Mouse (Mus musculus): ENCODE data around the gene Ensa. TPM values are rescaled to one million over a fixed set of nuclear protein-coding genes. Genes with fewer than 3 reads are reported as not detected.
A peak's percentile ranks its signal among the peaks of the same experiment; 100 is the strongest.
"Not testable (repeated sequence)": the region's sequence is repeated elsewhere in the genome, so short reads cannot be mapped to it uniquely, and the experiment has no call there.

Ensa gene
- polyA plus RNA-seq, 1 experiment from 2014 or later = 97.2 TPM

- Histone ChIP-seq H3K36me3 (ENCODE audit: control insufficient read depth, insufficient read depth, low read length) (peaks cover 58% of the 10 kb centered on the region), H3K9ac (ENCODE audit: low read length) (no peak overlapping the region), H3K4me2 (ENCODE audit: low read length) (no peak overlapping the region), H3K4me1 (ENCODE audit: control insufficient read depth, insufficient read depth, low read length) (peaks cover 31% of the 10 kb centered on the region), H3K4me3 (ENCODE audit: low read depth, low read length) (no peak overlapping the region), H3K27ac (ENCODE audit: low read depth, low read length) (no peak overlapping the region), H3K27me3 (replicated peaks; ENCODE audit: control insufficient read depth, insufficient read depth, low read length) (no peaks in the 10 kb centered on the region), H3K9me3 (replicated peaks; ENCODE audit: control insufficient read depth, low read length) (no peaks in the 10 kb centered on the region)
- WGBS = 93% methylated on average over 3 of the region's 3 CpGs
- no peak for DNase-seq (ENCODE audit: low spot score)
- ATAC-seq = no peak
Observed at GRCm38 (mm10) chr3:95663969-95664608, 39.3 kb downstream of the Ensa start.

GRCm38 (mm10) chr3:95664940-95665352 lies 40.2 kb downstream of the Ensa start:
- H3K36me3 ChIP-seq (ENCODE audit: control insufficient read depth, insufficient read depth, low read length) = peaks cover 62% of the 10 kb centered on the region
- WGBS = 89% methylated on average over 4 of the region's 4 CpGs

GRCm38 (mm10) chr3:95666124-95666844 lies 41.5 kb downstream of the Ensa start:
- peaks cover 21% of the 10 kb centered on the region for H3K4me1 ChIP-seq (ENCODE audit: control insufficient read depth, insufficient read depth, low read length)
- ATAC-seq = no peak
- 87% methylated on average over 6 of the region's 6 CpGs for WGBS

More at GRCm38 (mm10) chr3:95664940-95665352, 40.2 kb downstream of the Ensa start:
- Histone ChIP-seq H3K4me3 (ENCODE audit: low read depth, low read length) (no peak overlapping the region), H3K9ac (ENCODE audit: low read length) (no peak overlapping the region), H3K4me2 (ENCODE audit: low read length) (no peak overlapping the region), H3K27ac (ENCODE audit: low read depth, low read length) (no peak overlapping the region), H3K9me3 (replicated peaks; ENCODE audit: control insufficient read depth, low read length) (no peaks in the 10 kb centered on the region), H3K27me3 (replicated peaks; ENCODE audit: control insufficient read depth, insufficient read depth, low read length) (no peaks in the 10 kb centered on the region), H3K4me1 (ENCODE audit: control insufficient read depth, insufficient read depth, low read length) (peaks cover 31% of the 10 kb centered on the region)
- DNase-seq (ENCODE audit: low spot score) (no peak), ATAC-seq (no peak)

GRCm38 (mm10) chr3:95667521-95667920 lies 42.7 kb downstream of the Ensa start:
- Histone ChIP-seq H3K4me3 (ENCODE audit: low read depth, low read length) (no peak overlapping the region), H3K4me2 (ENCODE audit: low read length) (peak overlapping the region; percentile 25; the same call in 1 of the 2 replicates), H3K9ac (ENCODE audit: low read length) (peak overlapping the region; percentile 37; the same call in 1 of the 2 replicates), H3K27me3 (replicated peaks; ENCODE audit: control insufficient read depth, insufficient read depth, low read length) (no peaks in the 10 kb centered on the region), H3K36me3 (ENCODE audit: control insufficient read depth, insufficient read depth, low read length) (peaks cover 40% of the 10 kb centered on the region), H3K27ac (ENCODE audit: low read depth, low read length) (peak overlapping the region; percentile 77), H3K4me1 (ENCODE audit: control insufficient read depth, insufficient read depth, low read length) (peaks cover 12% of the 10 kb centered on the region; the same call in 1 of the 2 replicates), H3K9me3 (replicated peaks; ENCODE audit: control insufficient read depth, low read length) (no peaks in the 10 kb centered on the region)
- peak; percentile 43 for ATAC-seq
- DNase-seq (ENCODE audit: low spot score) = no peak
- WGBS = 34% methylated on average over 4 of the region's 4 CpGs

More at GRCm38 (mm10) chr3:95666124-95666844, 41.5 kb downstream of the Ensa start:
- Histone ChIP-seq H3K4me2 (ENCODE audit: low read length) (no peak overlapping the region), H3K9ac (ENCODE audit: low read length) (no peak overlapping the region), H3K4me3 (ENCODE audit: low read depth, low read length) (no peak overlapping the region), H3K9me3 (replicated peaks; ENCODE audit: control insufficient read depth, low read length) (no peaks in the 10 kb centered on the region), H3K36me3 (ENCODE audit: control insufficient read depth, insufficient read depth, low read length) (peaks cover 49% of the 10 kb centered on the region), H3K27me3 (replicated peaks; ENCODE audit: control insufficient read depth, insufficient read depth, low read length) (no peaks in the 10 kb centered on the region), H3K27ac (ENCODE audit: low read depth, low read length) (no peak overlapping the region)
- DNase-seq (ENCODE audit: low spot score) = no peak

- Histone ChIP-seq H3K27me3 (replicated peaks; ENCODE audit: control insufficient read depth, insufficient read depth, low read length) (no peaks in the 10 kb centered on the region), H3K9ac (ENCODE audit: low read length) (peak overlapping the region; percentile 37; the same call in 1 of the 2 replicates), H3K4me3 (ENCODE audit: low read depth, low read length) (no peak overlapping the region), H3K4me2 (ENCODE audit: low read length) (peak overlapping the region; percentile 25; the same call in 1 of the 2 replicates), H3K9me3 (replicated peaks; ENCODE audit: control insufficient read depth, low read length) (no peaks in the 10 kb centered on the region), H3K27ac (ENCODE audit: low read depth, low read length) (peak overlapping the region; percentile 77), H3K36me3 (ENCODE audit: control insufficient read depth, insufficient read depth, low read length) (peaks cover 37% of the 10 kb centered on the region), H3K4me1 (ENCODE audit: control insufficient read depth, insufficient read depth, low read length) (peaks cover 9% of the 10 kb centered on the region; the same call in 1 of the 2 replicates)
- DNase-seq (ENCODE audit: low spot score) (peak; percentile 82), ATAC-seq (peak; percentile 77)
- 13% methylated on average over 7 of the region's 7 CpGs for WGBS
Observed at GRCm38 (mm10) chr3:95668026-95668425, 43.2 kb downstream of the Ensa start.

- H3K27ac ChIP-seq (ENCODE audit: low read depth, low read length) = peak overlapping the region; percentile 77; the same call in 1 of the 2 replicates
- H3K27me3 ChIP-seq (replicated peaks; ENCODE audit: control insufficient read depth, insufficient read depth, low read length) = no peaks in the 10 kb centered on the region
- 86% methylated on average over 7 of the region's 7 CpGs for WGBS
- H3K9me3 ChIP-seq (replicated peaks; ENCODE audit: control insufficient read depth, low read length) = no peaks in the 10 kb centered on the region
- ATAC-seq (no peak), DNase-seq (ENCODE audit: low spot score) (no peak)
- H3K9ac ChIP-seq (ENCODE audit: low read length) = no peak overlapping the region
- peaks cover 37% of the 10 kb centered on the region for H3K36me3 ChIP-seq (ENCODE audit: control insufficient read depth, insufficient read depth, low read length)
- no peak overlapping the region for H3K4me2 ChIP-seq (ENCODE audit: low read length)
- peaks cover 9% of the 10 kb centered on the region; the same call in 1 of the 2 replicates for H3K4me1 ChIP-seq (ENCODE audit: control insufficient read depth, insufficient read depth, low read length)
- H3K4me3 ChIP-seq (ENCODE audit: low read depth, low read length) = no peak overlapping the region
Observed at GRCm38 (mm10) chr3:95668589-95669308, 44.0 kb downstream of the Ensa start.

GRCm38 (mm10) chr3:95669309-95669665 lies 44.5 kb downstream of the Ensa start:
- H3K9me3 ChIP-seq (replicated peaks; ENCODE audit: control insufficient read depth, low read length) = no peaks in the 10 kb centered on the region
- H3K4me3 ChIP-seq (ENCODE audit: low read depth, low read length) = no peak overlapping the region
- ATAC-seq (no peak), DNase-seq (ENCODE audit: low spot score) (no peak)
- no peak overlapping the region for H3K9ac ChIP-seq (ENCODE audit: low read length)
- no peaks in the 10 kb centered on the region for H3K27me3 ChIP-seq (replicated peaks; ENCODE audit: control insufficient read depth, insufficient read depth, low read length)
- H3K36me3 ChIP-seq (ENCODE audit: control insufficient read depth, insufficient read depth, low read length) = peaks cover 34% of the 10 kb centered on the region
- H3K4me2 ChIP-seq (ENCODE audit: low read length) = no peak overlapping the region
- 89% methylated on average over 3 of the region's 3 CpGs for WGBS
- H3K27ac ChIP-seq (ENCODE audit: low read depth, low read length) = 0 out of 2 replicates have a peak overlapping the region, but pooled peaks have one; percentile 77
- peaks cover 9% of the 10 kb centered on the region; the same call in 1 of the 2 replicates for H3K4me1 ChIP-seq (ENCODE audit: control insufficient read depth, insufficient read depth, low read length)

GRCm38 (mm10) chr3:95670419-95670818 lies 45.6 kb downstream of the Ensa start:
- H3K9ac ChIP-seq (ENCODE audit: low read length); H3K27me3 ChIP-seq (replicated peaks; ENCODE audit: control insufficient read depth, insufficient read depth, low read length); H3K4me1 ChIP-seq (ENCODE audit: control insufficient read depth, insufficient read depth, low read length); DNase-seq (ENCODE audit: low spot score); H3K9me3 ChIP-seq (replicated peaks; ENCODE audit: control insufficient read depth, low read length); H3K4me3 ChIP-seq (ENCODE audit: low read depth, low read length); ATAC-seq; H3K27ac ChIP-seq (ENCODE audit: low read depth, low read length); H3K4me2 ChIP-seq (ENCODE audit: low read length): not testable (repeated sequence)
- WGBS = 97% methylated on average over 3 of the region's 3 CpGs
- peaks cover 25% of the 10 kb centered on the region for H3K36me3 ChIP-seq (ENCODE audit: control insufficient read depth, insufficient read depth, low read length)

Data from forebrain, embryonic 14.5 days (tissue).